Mouse (Mus musculus) E14TG2a.4 (cell line): ENCODE data around the gene Wee1.

ENCODE experiments used
- H3K27me3 ChIP-seq: 2 replicates; pipeline ENCODE4 v1.6.1; 2014; ENCODE audit warnings: low read length, control low read depth; ENCODE audit not compliant: insufficient read depth
- H3K36me3 ChIP-seq: 2 replicates; pipeline ENCODE4 v1.6.1; 2014; ENCODE audit warnings: low read length, control low read depth; ENCODE audit not compliant: insufficient read depth
- H3K4me1 ChIP-seq: replicated peaks from 2 replicates; pipeline ENCODE4 v1.6.1; 2014; ENCODE audit warnings: low read depth, low read length, control low read depth
- H3K4me3 ChIP-seq: replicated peaks from 2 replicates; pipeline ENCODE4 v1.5.1; 2014; ENCODE audit warnings: mild to moderate bottlenecking, low read length
- H3K9me3 ChIP-seq: 2 replicates; pipeline ENCODE4 v1.6.1; 2014; ENCODE audit warnings: low read length, control low read depth
- CTCF ChIP-seq: conservative IDR thresholded peaks from 2 replicates; pipeline ENCODE4 v1.5.1; 2014; ENCODE audit warnings: low read length
- NANOG ChIP-seq: IDR thresholded peaks from 2 replicates; pipeline ENCODE4 v1.6.1; 2014; ENCODE audit warnings: borderline replicate concordance, low read length, mixed read lengths
- POU5F1 ChIP-seq: IDR thresholded peaks from 2 replicates; pipeline ENCODE4 v1.6.1; 2014; ENCODE audit warnings: low read length, borderline replicate concordance

Gene Wee1

GRCm38 (mm10) chr7:110189951-110190350 lies 68.1 kb downstream of the Wee1 start:
- H3K4me3 ChIP-seq: peak overlapping the region; percentile 68
- H3K4me1 ChIP-seq: peaks cover 58% of the 10 kb centered on the region
- H3K27me3 ChIP-seq: no peaks in the 10 kb centered on the region
- H3K36me3 ChIP-seq: peaks cover 18% of the 10 kb centered on the region
- TF ChIP-seq CTCF (no peak), POU5F1 (no peak), NANOG (no peak)
- no peaks in the 10 kb centered on the region for H3K9me3 ChIP-seq
